Mouse (Mus musculus): Measurements from ENCODE around the gene 4933412E24Rik. TPM values are rescaled to one million over a fixed set of nuclear protein-coding genes. Genes with fewer than 3 reads are reported as not detected.

The 4933412E24Rik gene
- not detected in 2 replicates for polyA plus RNA-seq (2011; ENCODE audit: insufficient read length, low read depth, missing spikeins)

GRCm38 (mm10) chr15:60016513-60016912 lies at the start of gene 4933412E24Rik:
Gene 4933412E24Rik, minus strand, starts transcription at chr15:60016613.
- Histone ChIP-seq H3K4me3 (ENCODE audit: insufficient read depth, low read length) (no peak within 1 kb of the TSS), H3K27ac (ENCODE audit: insufficient read depth, low read length) (no peak within 1 kb of the TSS), H3K4me1 (ENCODE audit: control insufficient read depth, insufficient read depth, low read length) (no peaks in the 10 kb centered on the region)
- TF ChIP-seq POLR2A (IDR thresholded peaks at IDR 0.05; ENCODE audit: low read depth, low read length) (no peak), CTCF (IDR thresholded peaks at IDR 0.05; ENCODE audit: borderline replicate concordance, insufficient read depth, low read length) (no peak)

- no peak for TF ChIP-seq CTCF (IDR thresholded peaks at IDR 0.05; ENCODE audit: borderline replicate concordance, insufficient read depth, low read length)
- no peak for TF ChIP-seq POLR2A (IDR thresholded peaks at IDR 0.05; ENCODE audit: low read depth, low read length)
- Histone ChIP-seq H3K4me1 (ENCODE audit: control insufficient read depth, insufficient read depth, low read length) (no peaks in the 10 kb centered on the region), H3K27ac (ENCODE audit: insufficient read depth, low read length) (no peak overlapping the region), H3K4me3 (ENCODE audit: insufficient read depth, low read length) (no peak overlapping the region)
Measured at GRCm38 (mm10) chr15:60030728-60031127, 14.3 kb upstream of the 4933412E24Rik start.

GRCm38 (mm10) chr15:60021256-60021655 lies 4.8 kb upstream of the 4933412E24Rik start:
- H3K27ac ChIP-seq (ENCODE audit: insufficient read depth, low read length) = no peak overlapping the region
- H3K4me1 ChIP-seq (ENCODE audit: control insufficient read depth, insufficient read depth, low read length) = no peaks in the 10 kb centered on the region
- no peak overlapping the region for H3K4me3 ChIP-seq (ENCODE audit: insufficient read depth, low read length)
- TF ChIP-seq POLR2A (IDR thresholded peaks at IDR 0.05; ENCODE audit: low read depth, low read length) (no peak), CTCF (IDR thresholded peaks at IDR 0.05; ENCODE audit: borderline replicate concordance, insufficient read depth, low read length) (no peak)

- Histone ChIP-seq H3K27ac (ENCODE audit: insufficient read depth, low read length) (no peak overlapping the region), H3K4me1 (ENCODE audit: control insufficient read depth, insufficient read depth, low read length) (no peaks in the 10 kb centered on the region), H3K4me3 (ENCODE audit: insufficient read depth, low read length) (no peak overlapping the region)
- TF ChIP-seq POLR2A (IDR thresholded peaks at IDR 0.05; ENCODE audit: low read depth, low read length) (no peak), CTCF (IDR thresholded peaks at IDR 0.05; ENCODE audit: borderline replicate concordance, insufficient read depth, low read length) (no peak)
Measured at GRCm38 (mm10) chr15:60010199-60010598, 6.2 kb downstream of the 4933412E24Rik start.

- no peak for TF ChIP-seq CTCF (IDR thresholded peaks at IDR 0.05; ENCODE audit: borderline replicate concordance, insufficient read depth, low read length)
- no peak for TF ChIP-seq POLR2A (IDR thresholded peaks at IDR 0.05; ENCODE audit: low read depth, low read length)
- Histone ChIP-seq H3K4me3 (ENCODE audit: insufficient read depth, low read length) (no peak overlapping the region), H3K4me1 (ENCODE audit: control insufficient read depth, insufficient read depth, low read length) (no peaks in the 10 kb centered on the region), H3K27ac (ENCODE audit: insufficient read depth, low read length) (no peak overlapping the region)
Measured at GRCm38 (mm10) chr15:60009610-60010009, 6.8 kb downstream of the 4933412E24Rik start.

- TF ChIP-seq POLR2A (IDR thresholded peaks at IDR 0.05; ENCODE audit: low read depth, low read length) = no peak
- no peak for TF ChIP-seq CTCF (IDR thresholded peaks at IDR 0.05; ENCODE audit: borderline replicate concordance, insufficient read depth, low read length)
- H3K27ac ChIP-seq (ENCODE audit: insufficient read depth, low read length) = no peak overlapping the region
- H3K4me1 ChIP-seq (ENCODE audit: control insufficient read depth, insufficient read depth, low read length) = no peaks in the 10 kb centered on the region
- H3K4me3 ChIP-seq (ENCODE audit: insufficient read depth, low read length) = no peak overlapping the region
Measured at GRCm38 (mm10) chr15:59983777-59984176, 32.6 kb downstream of the 4933412E24Rik start.

GRCm38 (mm10) chr15:59975310-59975709 lies 41.1 kb downstream of the 4933412E24Rik start:
- Histone ChIP-seq H3K4me1 (ENCODE audit: control insufficient read depth, insufficient read depth, low read length) (peaks cover 10% of the 10 kb centered on the region), H3K27ac (ENCODE audit: insufficient read depth, low read length) (peak overlapping the region; percentile 84)
- TF ChIP-seq CTCF (IDR thresholded peaks at IDR 0.05; ENCODE audit: borderline replicate concordance, insufficient read depth, low read length) (no peak), POLR2A (IDR thresholded peaks at IDR 0.05; ENCODE audit: low read depth, low read length) (no peak)

GRCm38 (mm10) chr15:59974584-59974983 lies 41.8 kb downstream of the 4933412E24Rik start:
- Histone ChIP-seq H3K4me3 (ENCODE audit: insufficient read depth, low read length) (no peak overlapping the region), H3K27ac (ENCODE audit: insufficient read depth, low read length) (peak overlapping the region; percentile 89)
- no peak for TF ChIP-seq CTCF (IDR thresholded peaks at IDR 0.05; ENCODE audit: borderline replicate concordance, insufficient read depth, low read length)
- no peak for TF ChIP-seq POLR2A (IDR thresholded peaks at IDR 0.05; ENCODE audit: low read depth, low read length)

More at GRCm38 (mm10) chr15:59975310-59975709, 41.1 kb downstream of the 4933412E24Rik start:
- H3K4me3 ChIP-seq (ENCODE audit: insufficient read depth, low read length) = no peak overlapping the region

GRCm38 (mm10) chr15:59973651-59974519 lies 42.5 kb downstream of the 4933412E24Rik start:
- H3K27ac ChIP-seq (ENCODE audit: insufficient read depth, low read length) = peak overlapping the region; percentile 90
- no peak for TF ChIP-seq CTCF (IDR thresholded peaks at IDR 0.05; ENCODE audit: borderline replicate concordance, insufficient read depth, low read length)
- no peak for TF ChIP-seq POLR2A (IDR thresholded peaks at IDR 0.05; ENCODE audit: low read depth, low read length)
- H3K4me1 ChIP-seq (ENCODE audit: control insufficient read depth, insufficient read depth, low read length) = peaks cover 10% of the 10 kb centered on the region
- H3K4me3 ChIP-seq (ENCODE audit: insufficient read depth, low read length) = no peak overlapping the region

More at GRCm38 (mm10) chr15:59974584-59974983, 41.8 kb downstream of the 4933412E24Rik start:
- peaks cover 10% of the 10 kb centered on the region for H3K4me1 ChIP-seq (ENCODE audit: control insufficient read depth, insufficient read depth, low read length)
